Mouse (Mus musculus): ENCODE data around the gene Acbd6. TPM values are rescaled to one million over a fixed set of nuclear protein-coding genes. Genes with fewer than 3 reads are reported as not detected.

Gene Acbd6
- total RNA-seq (2012; rRNA removed) (96.6 and 102 TPM in 2 replicates), polyA plus RNA-seq (2012; ENCODE audit: insufficient read depth in 1 of 2, insufficient read length in 2 of 2, low read depth in 1 of 2, low replicate concordance in 2 of 2, missing spikeins in 1 of 2) (100 to 1,000 TPM; 145 to 270 TPM)

- Histone ChIP-seq H3K4me1 (ENCODE audit: control insufficient read depth in 1 of 2, insufficient read depth in 2 of 2, low read length in 2 of 2) (peaks cover 16 to 32% of the 10 kb centered on the region in 2 experiments), H3K9me3 (replicated peaks; ENCODE audit: insufficient read depth, low read length) (no peaks in the 10 kb centered on the region), H3K79me2 (ENCODE audit: control insufficient read depth, insufficient read depth, low read length, poor library complexity) (peaks cover 44% of the 10 kb centered on the region), H3K9ac (ENCODE audit: control insufficient read depth, low read depth, low read length, poor library complexity, severe bottlenecking) (peak within 1 kb of the TSS; percentile 95), H3K27me3 (ENCODE audit: control insufficient read depth in 1 of 2, insufficient read depth in 2 of 2, low read length in 2 of 2) (no peaks in the 10 kb centered on the region; a peak in 1 of 4 replicates), H3K27ac (ENCODE audit: control insufficient read depth, low read depth, low read length) (peak within 1 kb of the TSS; percentile 69), H3K4me3 (ENCODE audit: control insufficient read depth in 1 of 2, insufficient read depth in 1 of 2, low read depth in 2 of 2, low read length in 2 of 2) (peak within 1 kb of the TSS; percentile 86 to 99), H3K36me3 (ENCODE audit: control insufficient read depth in 1 of 2, insufficient read depth in 2 of 2, low read length in 2 of 2) (peaks cover 2 to 37% of the 10 kb centered on the region in 2 experiments; a peak in 3 of 4 replicates)
- TF ChIP-seq TCF12 (IDR thresholded peaks at IDR 0.05; ENCODE audit: low read depth, low read length) (peak; percentile 73), EP300 (IDR thresholded peaks at IDR 0.05; ENCODE audit: low read depth in 1 of 2, low read length in 2 of 2) (peak in 1 of 2 experiments; percentile 48; a peak in 1 of 4 replicates), RCOR1 (IDR thresholded peaks at IDR 0.05; ENCODE audit: low read depth, low read length) (0 out of 2 replicates have a peak, but pooled peaks have one; percentile 8), HCFC1 (IDR thresholded peaks at IDR 0.05; ENCODE audit: low read depth, low read length) (peak; percentile 93), MYC (IDR thresholded peaks at IDR 0.05; ENCODE audit: low read depth, low read length) (peak; percentile 65; the same call in 1 of the 2 replicates), ELF1 (IDR thresholded peaks at IDR 0.05; ENCODE audit: low read depth, low read length) (peak; percentile 85), POLR2AphosphoS2 (IDR thresholded peaks at IDR 0.05; ENCODE audit: low read length) (peak; percentile 60; the same call in 1 of the 2 replicates), BHLHE40 (IDR thresholded peaks at IDR 0.05; ENCODE audit: borderline replicate concordance, low read depth, low read length) (no peak), MXI1 (IDR thresholded peaks at IDR 0.05; ENCODE audit: low read depth, low read length) (peak; percentile 84), CHD2 (IDR thresholded peaks at IDR 0.05; ENCODE audit: low read length) (no peak), KAT2A (conservative IDR thresholded peaks at IDR 0.05; ENCODE audit: low read depth, low read length) (peak; percentile 74; the same call in 1 of the 2 replicates), POLR2A (IDR thresholded peaks at IDR 0.05; ENCODE audit: control insufficient read depth in 1 of 2, insufficient read depth in 1 of 2, low read depth in 1 of 2, low read length in 2 of 2, poor library complexity in 1 of 2) (peak; percentile 73 to 76; a peak in 3 of 4 replicates), GATA1 (IDR thresholded peaks at IDR 0.05; ENCODE audit: low read depth, low read length) (0 out of 2 replicates have a peak, but pooled peaks have one; percentile 13), ZMIZ1 (IDR thresholded peaks at IDR 0.05; ENCODE audit: low read depth, low read length) (no peak), ZKSCAN1 (IDR thresholded peaks at IDR 0.05; ENCODE audit: low read depth, low read length) (no peak), TAL1 (IDR thresholded peaks at IDR 0.05; ENCODE audit: low read length) (no peak), NELFE (IDR thresholded peaks at IDR 0.05; ENCODE audit: low read depth, low read length) (peak; percentile 83), MYB (IDR thresholded peaks at IDR 0.05; ENCODE audit: low read depth, low read length) (no peak), RAD21 (IDR thresholded peaks at IDR 0.05; ENCODE audit: low read depth, low read length) (no peak), MAZ (IDR thresholded peaks at IDR 0.05; ENCODE audit: low read depth, low read length) (peak; percentile 98), E2F4 (IDR thresholded peaks at IDR 0.05; ENCODE audit: borderline replicate concordance, low read depth, low read length) (no peak), SIN3A (IDR thresholded peaks at IDR 0.05; ENCODE audit: low read length) (peak; percentile 91), USF2 (IDR thresholded peaks at IDR 0.05; ENCODE audit: borderline replicate concordance in 1 of 2, insufficient read depth in 1 of 2, low read depth in 1 of 2, low read length in 2 of 2) (no peak), TBP (IDR thresholded peaks at IDR 0.05; ENCODE audit: low read depth, low read length) (peak; percentile 96), CHD1 (IDR thresholded peaks at IDR 0.05; ENCODE audit: low read depth, low read length) (0 out of 2 replicates have a peak, but pooled peaks have one; percentile 44), ETS1 (IDR thresholded peaks at IDR 0.05; ENCODE audit: low read depth, low read length) (0 out of 2 replicates have a peak, but pooled peaks have one; percentile 57)
- peak; percentile 95 for DNase-seq (ENCODE audit: low read depth, low spot score)
Measured at GRCm38 (mm10) chr1:155558012-155558842, at the start of gene Acbd6. Gene Acbd6 (plus strand): TSS chr1:155558120.
